Mouse (Mus musculus): ENCODE data around the gene Olfr691. TPM values are rescaled to one million over a fixed set of nuclear protein-coding genes. Genes with fewer than 3 reads are reported as not detected.

The Olfr691 gene
- total RNA-seq, 2 experiments from 2014 or later, result 0.35 to 0.36 TPM

Other genes with a start within 250 kb of the Olfr691 start
- gene Olfr680-ps1, start 249.5 kb downstream of the Olfr691 start, total RNA-seq (2021), result not detected
- not detected for gene Olfr681, start 225.4 kb downstream of the Olfr691 start, total RNA-seq (2021)
- gene Olfr683, start 195.3 kb downstream of the Olfr691 start, total RNA-seq (2021), result not detected
- not detected for gene Olfr684, start 178.6 kb downstream of the Olfr691 start, total RNA-seq (2021)
- gene Olfr685, start 156.3 kb downstream of the Olfr691 start, total RNA-seq (2021), result not detected
- not detected for gene Olfr686, start 134.8 kb downstream of the Olfr691 start, total RNA-seq (2021)
- not detected for gene Olfr688, start 54.2 kb downstream of the Olfr691 start, total RNA-seq (2021)
- gene Olfr689, start 31.1 kb downstream of the Olfr691 start, total RNA-seq (2021), result not detected
- gene Olfr690, start 8.2 kb downstream of the Olfr691 start, total RNA-seq (2021), result under 1 TPM; 0.25 to 0.64 TPM
- not detected for gene Olfr692, start 26.0 kb upstream of the Olfr691 start, total RNA-seq (2021)
- not detected for gene Gm5901, start 32.8 kb upstream of the Olfr691 start, total RNA-seq (2021)
- gene Fam160a2, start 57.8 kb upstream of the Olfr691 start, total RNA-seq (2021), result 10 to 100 TPM; 55.9 to 59.4 TPM
- under 1 TPM; 0.63 to 0.69 TPM for gene Cnga4, start 62.3 kb upstream of the Olfr691 start, total RNA-seq (2021)
- gene Cckbr, start 83.5 kb upstream of the Olfr691 start, total RNA-seq (2021), result 1 to 10 TPM; 5.4 to 9.2 TPM
- 10 to 100 TPM; 14.3 to 15.9 TPM for gene Cavin3, start 140.0 kb upstream of the Olfr691 start, total RNA-seq (2021)
- 10 to 100 TPM; 83.8 to 89.3 TPM for gene Smpd1, start 212.1 kb upstream of the Olfr691 start, total RNA-seq (2021)
- 100 to 1,000 TPM; 382 to 388 TPM for gene Apbb1, start 239.4 kb upstream of the Olfr691 start, total RNA-seq (2021)

Measured in layer of hippocampus, adult 18-20 months (tissue).